Mouse (Mus musculus) midbrain, embryonic 10.5 days (tissue): ENCODE results near the gene Ascc1. TPM values are rescaled to one million over a fixed set of nuclear protein-coding genes. Genes with fewer than 3 reads are reported as not detected.
"Not testable (repeated sequence)": the region's sequence is repeated elsewhere in the genome, so short reads cannot be mapped to it uniquely, and the experiment has no call there.

Source experiments
- DNase-seq: peaks from one replicate; pipeline ENCODE4 v3.0.0-alpha.2; 2017; ENCODE audit warnings: low spot score
- H3K27ac ChIP-seq: fragments of 300-500 bp; sonication (generic); replicated peaks from 2 replicates; pipeline ENCODE4 v1.5.1; 2016; ENCODE audit warnings: mild to moderate bottlenecking
- H3K27me3 ChIP-seq: fragments of 300-500 bp; sonication (generic); 2 replicates; pipeline ENCODE4 v1.6.1; 2016; ENCODE audit warnings: low read depth, mild to moderate bottlenecking; ENCODE audit not compliant: poor library complexity, severe bottlenecking
- H3K36me3 ChIP-seq: fragments of 300-500 bp; sonication (generic); 2 replicates; pipeline ENCODE4 v1.6.1; 2016; ENCODE audit warnings: mild to moderate bottlenecking, moderate library complexity
- H3K4me1 ChIP-seq: fragments of 300-500 bp; sonication (generic); 2 replicates; pipeline ENCODE4 v1.6.1; 2016
- H3K4me3 ChIP-seq: fragments of 300-500 bp; sonication (generic); 2 replicates; pipeline ENCODE4 v1.5.1; 2016; ENCODE audit warnings: mild to moderate bottlenecking, moderate library complexity
- H3K9me3 ChIP-seq: fragments of 300-500 bp; sonication (generic); replicated peaks from 2 replicates; pipeline ENCODE4 v1.6.1; 2016; ENCODE audit warnings: mild to moderate bottlenecking
- WGBS: fragments of 180-500 bp; shearing (Covaris S2); methylation state at CpG from one replicate; pipeline ENCODE4 v1.1.7; 2016; 5-methylcytosine and 5-hydroxymethylcytosine counted together
- polyA plus RNA-seq: library from polyadenylated mRNA; unstranded; fragments of >200 nt; fragmentation: Nextera tagmentation; extraction: Ambion mirVana; gene quantifications from 2 replicates; pipeline ENCODE4 v1.2.1, GENCODE M21; 2016

Gene Ascc1
- polyA plus RNA-seq, 1 experiment from 2014 or later = 34.4 TPM

DNA sequence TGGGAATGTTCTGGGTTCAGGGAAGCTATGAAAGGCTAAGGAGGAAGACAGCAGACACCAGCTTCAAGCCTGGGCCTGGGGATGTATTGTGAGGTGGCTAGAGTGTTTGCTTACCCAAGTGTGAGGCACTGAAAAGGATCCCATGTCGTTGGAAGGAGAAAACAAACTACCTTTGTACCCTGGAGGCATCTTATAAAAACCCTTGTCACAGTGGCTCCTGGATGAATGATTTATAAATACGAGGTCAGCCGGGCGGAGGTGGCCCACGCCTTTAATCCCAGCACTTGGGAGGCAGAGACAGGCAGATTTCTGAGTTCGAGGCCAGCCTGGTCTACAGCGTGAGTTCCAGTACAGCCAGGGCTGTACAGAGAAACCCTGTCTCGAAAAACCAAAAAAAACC, 942 bp upstream of the Ascc1 start:
- DNase-seq, H3K9me3 ChIP-seq, H3K27me3 ChIP-seq, H3K27ac ChIP-seq: not testable (repeated sequence)
- Histone ChIP-seq H3K4me1 (peaks cover 22% of the 10 kb centered on the region), H3K4me3 (peak overlapping the region; percentile 76), H3K36me3 (peaks cover 24% of the 10 kb centered on the region)
- WGBS = 95% methylated on average over 8 of the region's 8 CpGs

- Histone ChIP-seq H3K27me3 (no peaks in the 10 kb centered on the region), H3K9me3 (no peaks in the 10 kb centered on the region), H3K27ac (peak overlapping the region; percentile 97), H3K36me3 (peaks cover 20% of the 10 kb centered on the region), H3K4me3 (peak overlapping the region; percentile 76), H3K4me1 (peaks cover 22% of the 10 kb centered on the region)
- DNase-seq = no peak
- 8% methylated on average over 12 of the region's 12 CpGs for WGBS
These were observed 402 bp upstream of the Ascc1 start for GRCm38 (mm10) chr10:60002203-60002602.

DNA sequence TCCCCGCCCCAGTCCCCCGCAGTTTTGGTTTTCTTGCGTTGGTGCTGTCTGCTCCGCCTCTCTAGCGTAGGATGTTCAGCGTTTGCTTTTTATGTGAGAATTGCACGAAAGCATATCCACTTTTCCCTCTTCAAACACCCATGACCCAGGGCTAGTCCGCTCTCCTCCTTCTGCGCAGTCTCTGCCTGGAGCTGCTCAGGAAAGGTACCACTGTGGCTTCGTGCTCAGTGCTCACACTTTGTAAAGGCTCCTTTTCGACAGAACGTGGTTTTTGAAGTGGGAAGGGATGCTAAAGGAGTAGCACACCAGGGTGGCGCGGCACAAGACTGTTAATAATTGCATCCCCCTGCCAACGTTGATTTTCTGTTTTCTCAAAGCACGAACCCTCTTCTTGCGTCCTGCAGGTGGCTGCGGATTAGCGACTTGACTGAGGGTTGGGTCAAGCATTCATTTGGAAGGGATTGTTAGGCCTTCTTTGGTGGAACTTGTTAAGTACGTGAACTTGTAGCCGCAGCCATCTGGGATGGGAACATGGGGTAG, 678 bp downstream of the Ascc1 start:
- no peaks in the 10 kb centered on the region for H3K27me3 ChIP-seq
- H3K9me3 ChIP-seq = no peaks in the 10 kb centered on the region
- WGBS = under 1% methylated on average over 21 of the region's 21 CpGs
- peak overlapping the region; percentile 97 for H3K27ac ChIP-seq
- DNase-seq = no peak
- H3K4me1 ChIP-seq = peaks cover 22% of the 10 kb centered on the region
- peak overlapping the region; percentile 76 for H3K4me3 ChIP-seq
- peaks cover 29% of the 10 kb centered on the region for H3K36me3 ChIP-seq

DNA sequence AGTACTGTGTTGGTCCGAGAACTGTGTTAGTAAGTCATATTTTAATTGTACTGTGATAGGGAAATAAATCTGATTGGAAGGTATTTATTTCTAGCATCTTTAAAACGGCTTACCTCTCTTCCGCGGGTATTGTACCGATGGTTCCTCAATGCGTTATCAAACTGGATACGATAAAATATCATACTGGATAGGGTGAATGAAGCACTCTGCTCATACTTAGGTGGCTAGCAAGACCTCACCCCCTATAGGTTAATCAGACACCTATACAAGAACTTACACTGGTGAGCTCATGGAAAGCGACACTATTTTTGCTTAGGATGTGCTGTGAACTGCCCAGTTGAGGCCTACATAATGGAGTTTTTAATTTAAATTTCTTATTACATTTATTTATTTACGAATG, 1.2 kb downstream of the Ascc1 start:
- 75% methylated on average over 9 of the region's 9 CpGs for WGBS
- Histone ChIP-seq H3K4me1 (peaks cover 22% of the 10 kb centered on the region), H3K36me3 (peaks cover 35% of the 10 kb centered on the region), H3K4me3 (peak overlapping the region; percentile 76), H3K27me3 (no peaks in the 10 kb centered on the region), H3K27ac (peak overlapping the region; percentile 97), H3K9me3 (no peaks in the 10 kb centered on the region)
- DNase-seq = no peak

DNA sequence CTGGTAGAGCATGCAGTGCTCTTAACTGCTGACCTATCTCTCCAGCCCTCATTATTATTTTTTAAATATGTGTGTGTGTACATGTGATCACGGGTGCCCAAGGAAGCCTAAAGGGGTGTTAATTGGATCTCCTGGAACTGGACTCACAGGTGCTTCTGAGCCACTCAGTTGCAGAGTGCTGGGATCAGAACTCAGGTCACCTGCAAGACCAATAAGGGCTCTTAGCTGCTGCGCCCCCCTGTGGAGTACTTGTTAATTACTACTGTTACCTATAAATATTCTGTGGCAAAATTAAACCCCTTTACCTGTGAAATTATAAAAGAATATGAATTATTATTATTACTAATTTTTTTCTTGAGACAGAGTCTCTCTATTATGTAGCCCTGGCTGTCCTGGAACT, 2.7 kb downstream of the Ascc1 start:
- 66% methylated on average over 2 of the region's 2 CpGs for WGBS
- H3K4me1 ChIP-seq = peaks cover 22% of the 10 kb centered on the region
- no peaks in the 10 kb centered on the region for H3K27me3 ChIP-seq
- H3K27ac ChIP-seq = no peak overlapping the region
- DNase-seq = no peak
- H3K36me3 ChIP-seq = peaks cover 37% of the 10 kb centered on the region
- H3K4me3 ChIP-seq = no peak overlapping the region
- no peaks in the 10 kb centered on the region for H3K9me3 ChIP-seq

DNA sequence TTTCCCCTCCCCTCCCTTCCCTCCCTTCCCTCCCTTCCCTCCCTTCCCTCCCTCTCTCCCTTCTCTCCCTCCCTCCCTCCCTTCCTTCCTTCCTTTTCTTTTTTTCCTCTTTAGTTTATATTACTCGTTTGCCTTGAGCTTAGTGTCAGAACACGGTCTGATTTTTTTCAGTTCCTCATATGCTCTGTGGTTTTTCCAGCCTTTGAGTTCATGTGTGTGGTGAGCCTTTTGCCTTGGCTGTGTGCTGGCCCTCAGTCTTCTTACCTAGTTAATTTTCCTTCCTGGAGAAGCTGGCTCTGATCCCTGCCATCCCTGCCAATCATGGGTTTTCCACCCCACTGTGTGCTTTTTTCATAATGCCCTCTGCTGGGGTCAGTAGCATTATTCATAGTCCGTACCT, 6.5 kb downstream of the Ascc1 start:
- Histone ChIP-seq H3K27ac (no peak overlapping the region), H3K9me3 (no peaks in the 10 kb centered on the region), H3K36me3 (peaks cover 39% of the 10 kb centered on the region), H3K27me3 (no peaks in the 10 kb centered on the region), H3K4me1 (peaks cover under 1% of the 10 kb centered on the region), H3K4me3 (no peak overlapping the region)
- DNase-seq = no peak
- WGBS = 93% methylated on average over 3 of the region's 3 CpGs

DNA sequence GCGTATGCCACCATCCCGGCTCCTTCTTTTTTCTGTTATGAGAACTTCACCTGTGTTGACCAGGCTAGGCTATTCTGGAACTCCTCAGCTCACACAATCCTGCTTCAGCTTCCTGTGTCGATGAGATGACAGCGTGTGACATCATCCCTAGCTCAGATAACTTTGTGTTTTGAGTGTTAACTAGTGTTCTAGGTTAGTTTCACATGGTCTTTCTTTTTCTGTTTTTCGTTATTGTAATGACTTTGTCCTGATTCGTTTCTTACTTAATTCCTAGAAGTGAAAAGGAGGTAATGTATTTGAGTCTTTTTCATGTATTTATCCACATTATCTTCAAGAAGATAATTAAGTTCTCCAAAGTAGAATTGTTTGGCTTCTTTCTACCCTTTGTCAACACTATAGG, 13.6 kb downstream of the Ascc1 start:
- Histone ChIP-seq H3K27me3 (no peaks in the 10 kb centered on the region), H3K36me3 (peaks cover 49% of the 10 kb centered on the region), H3K4me1 (no peaks in the 10 kb centered on the region), H3K27ac (no peak overlapping the region), H3K9me3 (no peaks in the 10 kb centered on the region), H3K4me3 (no peak overlapping the region)
- 95% methylated on average over 6 of the region's 6 CpGs for WGBS
- no peak for DNase-seq

- DNase-seq = no peak
- Histone ChIP-seq H3K36me3 (peaks cover 42% of the 10 kb centered on the region), H3K4me1 (no peaks in the 10 kb centered on the region), H3K27me3 (no peaks in the 10 kb centered on the region), H3K9me3 (no peaks in the 10 kb centered on the region), H3K27ac (no peak overlapping the region), H3K4me3 (no peak overlapping the region)
- WGBS = 78% methylated on average over 2 of the region's 2 CpGs
These were observed 16.7 kb downstream of the Ascc1 start for GRCm38 (mm10) chr10:60019299-60019698.

- Histone ChIP-seq H3K4me1 (peaks cover 21% of the 10 kb centered on the region), H3K36me3 (peaks cover 16% of the 10 kb centered on the region), H3K27ac (no peak overlapping the region), H3K9me3 (no peaks in the 10 kb centered on the region), H3K4me3 (no peak overlapping the region), H3K27me3 (no peaks in the 10 kb centered on the region)
- no peak for DNase-seq
- 85% methylated on average over 1 of the region's 1 CpGs for WGBS
These were observed 21.1 kb downstream of the Ascc1 start for GRCm38 (mm10) chr10:60023751-60024150.

DNA sequence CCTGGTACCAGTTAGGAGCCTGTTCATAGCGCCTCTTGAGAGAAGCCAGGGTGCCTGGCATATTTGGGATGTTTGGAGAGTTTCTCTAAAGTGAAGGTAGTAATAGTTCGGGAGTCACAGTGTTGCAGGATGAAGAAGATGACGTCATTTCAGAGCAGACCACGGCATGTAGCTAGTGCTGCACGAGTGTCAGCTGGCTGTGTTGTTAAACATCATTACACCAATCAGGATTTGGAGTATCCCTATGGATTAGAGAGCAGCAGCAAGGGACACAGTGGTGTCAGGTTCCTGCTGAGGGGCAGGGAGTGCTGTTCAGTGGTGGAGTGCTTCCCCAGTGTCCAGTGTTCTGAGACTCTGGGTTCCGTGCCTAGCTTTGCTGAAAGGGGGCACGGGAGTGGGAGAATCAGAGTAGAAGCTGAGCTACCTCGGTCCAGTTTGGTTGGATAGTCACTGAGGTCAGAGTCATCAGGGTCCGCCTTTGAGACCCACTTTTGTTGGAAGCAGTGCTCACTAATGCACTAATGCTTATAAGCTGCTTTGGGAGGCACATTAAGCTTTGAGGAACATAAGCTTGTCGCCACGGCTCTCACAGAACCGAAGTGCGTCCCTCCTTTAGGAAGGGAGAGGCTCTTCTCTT, 24.3 kb downstream of the Ascc1 start:
- Histone ChIP-seq H3K27me3 (no peaks in the 10 kb centered on the region), H3K27ac (peak overlapping the region; percentile 42; the same call in 1 of the 2 replicates), H3K9me3 (no peaks in the 10 kb centered on the region), H3K36me3 (peaks cover 4% of the 10 kb centered on the region), H3K4me3 (no peak overlapping the region), H3K4me1 (peaks cover 27% of the 10 kb centered on the region)
- no peak for DNase-seq
- 52% methylated on average over 13 of the region's 13 CpGs for WGBS

GRCm38 (mm10) chr10:60027619-60028084, 25.0 kb downstream of the Ascc1 start:
- no peaks in the 10 kb centered on the region for H3K9me3 ChIP-seq
- H3K4me1 ChIP-seq = peaks cover 35% of the 10 kb centered on the region
- no peak for DNase-seq
- H3K4me3 ChIP-seq = no peak overlapping the region
- H3K36me3 ChIP-seq = peaks cover 1% of the 10 kb centered on the region
- WGBS = 73% methylated on average over 2 of the region's 2 CpGs
- H3K27me3 ChIP-seq = no peaks in the 10 kb centered on the region
- no peak overlapping the region for H3K27ac ChIP-seq

DNA sequence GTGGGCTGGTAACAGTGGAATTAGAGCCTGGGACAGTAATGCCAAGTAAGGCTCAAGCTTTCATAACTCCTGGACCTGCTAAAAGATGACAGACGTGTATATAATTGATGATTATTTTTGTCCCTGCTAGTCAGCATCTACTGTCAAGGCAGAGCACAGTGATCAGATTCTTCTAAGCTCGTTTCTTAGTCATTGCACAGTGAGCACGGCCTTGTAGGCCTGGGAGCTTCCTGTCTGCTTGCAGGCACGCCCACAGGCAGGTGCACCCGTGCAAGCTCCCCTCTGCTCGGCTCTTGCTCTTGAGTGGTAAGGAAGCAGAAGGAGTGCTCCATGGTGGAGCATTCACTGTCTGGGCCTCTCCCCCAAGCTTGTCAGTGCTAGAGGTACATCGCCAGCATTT, 25.6 kb downstream of the Ascc1 start:
- no peaks in the 10 kb centered on the region for H3K9me3 ChIP-seq
- DNase-seq = no peak
- H3K27ac ChIP-seq = 0 out of 2 replicates have a peak overlapping the region, but pooled peaks have one; percentile 14
- no peak overlapping the region for H3K4me3 ChIP-seq
- WGBS = 77% methylated on average over 7 of the region's 7 CpGs
- H3K27me3 ChIP-seq = no peaks in the 10 kb centered on the region
- H3K4me1 ChIP-seq = peaks cover 40% of the 10 kb centered on the region
- no peaks in the 10 kb centered on the region; the same call in 1 of the 2 replicates for H3K36me3 ChIP-seq

GRCm38 (mm10) chr10:60028979-60029378, 26.4 kb downstream of the Ascc1 start:
- Histone ChIP-seq H3K27ac (no peak overlapping the region), H3K36me3 (no peaks in the 10 kb centered on the region), H3K27me3 (no peaks in the 10 kb centered on the region), H3K9me3 (no peaks in the 10 kb centered on the region), H3K4me3 (no peak overlapping the region), H3K4me1 (peaks cover 41% of the 10 kb centered on the region)
- 87% methylated on average over 7 of the region's 7 CpGs for WGBS
- no peak for DNase-seq
